Mouse (Mus musculus) bone marrow macrophage, adult 2 months (primary cell): ENCODE measurements around the gene Vmn1r201.

ENCODE experiments used
- CTCF ChIP-seq: IDR thresholded peaks from 2 replicates; pipeline ENCODE4 v1.5.1; 2012; ENCODE audit warnings: low read depth, mild to moderate bottlenecking, low read length, moderate library complexity
- POLR2A ChIP-seq: IDR thresholded peaks from 2 replicates; pipeline ENCODE4 v1.6.1; 2012; ENCODE audit warnings: mild to moderate bottlenecking, low read depth, low read length, borderline replicate concordance

DNA sequence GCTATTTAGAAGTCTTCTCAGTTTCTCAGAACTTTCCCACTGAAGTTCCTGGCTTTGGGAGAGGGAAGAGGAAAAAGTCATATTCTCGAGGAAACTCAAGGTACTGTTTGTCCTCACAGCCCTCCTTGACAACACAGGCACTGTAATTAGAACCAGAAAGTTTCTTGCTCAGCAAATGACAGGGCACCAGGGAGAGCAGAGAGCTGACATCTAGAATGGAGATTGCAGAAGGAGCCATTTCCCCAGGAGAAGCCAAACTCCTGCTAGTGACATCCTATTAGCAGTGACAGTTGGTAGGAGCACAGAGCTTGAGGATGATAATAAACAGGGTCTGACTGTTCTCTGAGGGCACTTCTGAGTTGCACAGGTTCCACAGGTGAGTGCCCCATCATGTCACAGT is at the start of gene Vmn1r201:
- TF ChIP-seq CTCF (no peak), POLR2A (no peak)
